Comparison of ENCODE assay signal across 18 mouse cellular contexts in genomic region chr15:69350053-69350739, GRCm38 (mm10).
DNase-seq lines count a peak whose midpoint lies in the region; ATAC-seq lines count a peak whose summit lies in the region.
"Had no signal": no experiment of that assay in that cellular context is flagged by ENCODE, and none has a peak within 500 bp of the region (broad histone marks: within the 10 kb centered on the region; RNA-seq: fewer than 3 reads in every experiment).

No protein-coding gene starts in this region.

- H3K4me1 ChIP-seq in forebrain, embryonic 14.5 days (ENCODE audit: control insufficient read depth, insufficient read depth, low read length): no peaks in the 10 kb centered on the region
- no peaks in the 10 kb centered on the region for H3K4me1 ChIP-seq in forebrain, embryonic 10.5 days
- H3K4me1 ChIP-seq in midbrain, embryonic 13.5 days (replicated peaks): no peaks in the 10 kb centered on the region
- no peaks in the 10 kb centered on the region for H3K4me1 ChIP-seq in midbrain, embryonic 10.5 days
- H3K4me1 ChIP-seq: embryonic facial prominence, embryonic 12.5 days; hindbrain, embryonic 12.5 days had no signal

- H3K9ac ChIP-seq in forebrain, embryonic 14.5 days (ENCODE audit: low read length): no peak overlapping the region
- no peak overlapping the region for H3K9ac ChIP-seq in midbrain, embryonic 13.5 days (replicated peaks)
- H3K9ac ChIP-seq: embryonic facial prominence, embryonic 12.5 days; heart, embryonic 13.5 days; hindbrain, embryonic 12.5 days had no signal

- no peak overlapping the region for H3K27ac ChIP-seq in forebrain, embryonic 14.5 days (ENCODE audit: low read depth, low read length)
- no peak overlapping the region for H3K27ac ChIP-seq in forebrain, embryonic 10.5 days
- H3K27ac ChIP-seq in midbrain, embryonic 13.5 days: no peak overlapping the region
- no peak overlapping the region for H3K27ac ChIP-seq in midbrain, embryonic 10.5 days (replicated peaks)
- H3K27ac ChIP-seq: embryonic facial prominence, embryonic 12.5 days; heart, embryonic 13.5 days; hindbrain, embryonic 12.5 days; hindbrain, postnatal 0 days had no signal

- no peaks in the 10 kb centered on the region for H3K36me3 ChIP-seq in forebrain, embryonic 14.5 days (ENCODE audit: control insufficient read depth, insufficient read depth, low read length)
- no peaks in the 10 kb centered on the region for H3K36me3 ChIP-seq in forebrain, embryonic 10.5 days (replicated peaks)
- H3K36me3 ChIP-seq in midbrain, embryonic 13.5 days: no peaks in the 10 kb centered on the region
- H3K36me3 ChIP-seq in midbrain, embryonic 10.5 days: no peaks in the 10 kb centered on the region
- H3K36me3 ChIP-seq: embryonic facial prominence, embryonic 12.5 days; heart, embryonic 13.5 days; hindbrain, embryonic 12.5 days had no signal

- 0 out of 2 replicates have a peak, but pooled peaks have one; percentile 37 for ATAC-seq in forebrain, embryonic 14.5 days
- ATAC-seq in midbrain, embryonic 13.5 days: 0 out of 2 replicates have a peak, but pooled peaks have one; percentile 37
- ATAC-seq: hindbrain, postnatal 0 days had no signal

- H3K4me2 ChIP-seq in forebrain, embryonic 14.5 days (ENCODE audit: low read length): no peak overlapping the region
- H3K4me2 ChIP-seq in midbrain, embryonic 13.5 days (replicated peaks): no peak overlapping the region
- H3K4me2 ChIP-seq: embryonic facial prominence, embryonic 12.5 days; heart, embryonic 13.5 days; hindbrain, embryonic 12.5 days had no signal

- WGBS in forebrain, embryonic 14.5 days: 55% methylated on average over 7 of the region's 7 CpGs
- WGBS in forebrain, embryonic 10.5 days: 78% methylated on average over 7 of the region's 7 CpGs
- 53% methylated on average over 7 of the region's 7 CpGs for WGBS in midbrain, embryonic 13.5 days
- 84% methylated on average over 7 of the region's 7 CpGs for WGBS in midbrain, embryonic 10.5 days

- H3K9me3 ChIP-seq in forebrain, embryonic 14.5 days (replicated peaks; ENCODE audit: control insufficient read depth, low read length): no peaks in the 10 kb centered on the region
- H3K9me3 ChIP-seq in forebrain, embryonic 10.5 days: no peaks in the 10 kb centered on the region
- no peaks in the 10 kb centered on the region for H3K9me3 ChIP-seq in midbrain, embryonic 13.5 days
- H3K9me3 ChIP-seq in midbrain, embryonic 10.5 days (replicated peaks): no peaks in the 10 kb centered on the region
- H3K9me3 ChIP-seq: embryonic facial prominence, embryonic 12.5 days; heart, embryonic 13.5 days; hindbrain, embryonic 12.5 days had no signal

- H3K27me3 ChIP-seq in forebrain, embryonic 14.5 days (replicated peaks; ENCODE audit: control insufficient read depth, insufficient read depth, low read length): no peaks in the 10 kb centered on the region
- no peaks in the 10 kb centered on the region for H3K27me3 ChIP-seq in forebrain, embryonic 10.5 days (ENCODE audit: poor library complexity, severe bottlenecking)
- H3K27me3 ChIP-seq in midbrain, embryonic 13.5 days: 0 out of 2 replicates have a peak, but pooled peaks cover 3% of the 10 kb centered on the region
- no peaks in the 10 kb centered on the region for H3K27me3 ChIP-seq in midbrain, embryonic 10.5 days (ENCODE audit: low read depth, poor library complexity, severe bottlenecking)
- H3K27me3 ChIP-seq: embryonic facial prominence, embryonic 12.5 days; heart, embryonic 13.5 days; hindbrain, embryonic 12.5 days had no signal

- no peak overlapping the region for H3K4me3 ChIP-seq in forebrain, embryonic 14.5 days (ENCODE audit: low read depth, low read length)
- H3K4me3 ChIP-seq in forebrain, embryonic 10.5 days: no peak overlapping the region
- no peak overlapping the region for H3K4me3 ChIP-seq in midbrain, embryonic 13.5 days (replicated peaks)
- no peak overlapping the region for H3K4me3 ChIP-seq in midbrain, embryonic 10.5 days
- H3K4me3 ChIP-seq: embryonic facial prominence, embryonic 12.5 days; heart, embryonic 13.5 days; hindbrain, embryonic 12.5 days had no signal

- peak; percentile 3 for DNase-seq in embryo, embryonic 11 days
- DNase-seq in embryo, embryonic 10 days (ENCODE audit: low spot score): no peak
- peak; percentile 2 for DNase-seq in forebrain, embryonic 14.5 days (ENCODE audit: low spot score)
- no peak for DNase-seq in forebrain, embryonic 10.5 days (ENCODE audit: extremely low spot score, low spot score)
- DNase-seq in midbrain, embryonic 10.5 days (ENCODE audit: low spot score): no peak
- no peak for DNase-seq in layer of hippocampus, adult 8-10 months (ENCODE audit: low spot score in 2 of 2)
- DNase-seq: adrenal gland, postnatal 10 days; cerebellum, adult 11-12 months; cerebellum, adult 9-10 months; cerebellum, postnatal 25 days; gastrocnemius, postnatal 36 days; heart, adult 11 months; heart, postnatal 36 days had no signal

Comparison
In these comparisons a context has a peak if more than half of its experiments do, and no peak if none do; other contexts are left out.
1. DNase-seq: peak in embryo, embryonic 11 days (single experiment) and forebrain, embryonic 14.5 days (single experiment); none in embryo, embryonic 10 days (single experiment), forebrain, embryonic 10.5 days (single experiment), midbrain, embryonic 10.5 days (single experiment) and layer of hippocampus, adult 8-10 months (0 of 2).